Mouse (Mus musculus) thymus, adult 18-20 months (tissue): ENCODE data around the gene Pitpnm2.
A peak's percentile ranks its signal among the peaks of the same experiment; 100 is the strongest.
"Not testable (repeated sequence)": the region's sequence is repeated elsewhere in the genome, so short reads cannot be mapped to it uniquely, and the experiment has no call there.

Experiments
- DNase-seq, 2 experiments: peaks; one replicate each; pipeline ENCODE4 v3.0.0; 2022; ENCODE audit warnings: mixed read lengths in 2 of 2

Gene Pitpnm2

DNA sequence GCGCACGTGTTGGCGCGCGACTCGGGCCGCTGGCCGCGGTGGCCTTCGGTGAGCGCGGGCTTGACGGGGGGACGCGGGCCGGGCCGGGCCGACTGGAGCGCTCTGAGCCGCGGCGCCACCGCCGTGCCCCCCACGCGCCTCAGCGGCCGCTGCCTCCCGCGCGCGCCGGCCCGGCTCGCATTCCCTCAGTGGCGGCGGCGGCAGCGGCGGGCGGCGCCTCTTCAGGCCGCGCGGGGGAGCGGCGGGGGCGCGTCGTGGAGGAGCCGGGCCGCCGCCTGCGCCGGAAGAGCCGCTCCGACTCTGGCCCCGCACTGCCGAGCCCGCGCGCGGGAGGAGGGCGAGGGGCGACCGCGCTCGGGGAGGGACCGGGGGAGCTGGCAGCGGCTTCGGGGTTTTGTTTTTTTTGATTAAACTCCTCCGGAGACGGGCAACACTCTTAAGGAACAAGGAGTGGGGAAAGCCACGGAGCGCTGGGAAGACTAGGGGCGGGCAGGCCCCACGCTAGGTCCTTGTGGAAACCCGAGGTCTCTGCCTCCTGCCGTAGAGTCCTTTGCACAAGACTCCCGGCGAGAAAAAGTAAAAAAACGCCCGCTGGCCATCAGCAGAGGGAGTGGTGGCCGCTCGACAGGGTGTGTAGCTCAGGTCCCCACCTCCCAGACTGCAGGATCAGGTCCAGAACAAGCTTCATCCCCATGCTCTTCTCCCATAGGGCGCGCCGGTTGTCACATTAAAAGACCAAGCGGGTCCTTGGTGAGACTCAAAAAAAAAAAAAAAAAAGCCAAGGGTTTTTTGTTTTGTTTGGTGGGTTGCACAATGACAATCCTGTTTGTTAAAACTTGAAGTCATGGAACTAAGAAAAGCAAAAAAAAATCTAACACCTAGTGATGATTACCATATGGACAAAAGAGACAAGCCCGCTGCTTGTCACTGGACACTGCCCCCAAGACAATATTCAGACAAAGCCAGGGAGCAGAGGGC lies at the start of gene Pitpnm2:
Gene Pitpnm2, minus strand, starts transcription at position 147 of the 978 bp plus-strand sequence.
- DNase-seq: peak in 1 of 2 experiments; percentile 30

DNA sequence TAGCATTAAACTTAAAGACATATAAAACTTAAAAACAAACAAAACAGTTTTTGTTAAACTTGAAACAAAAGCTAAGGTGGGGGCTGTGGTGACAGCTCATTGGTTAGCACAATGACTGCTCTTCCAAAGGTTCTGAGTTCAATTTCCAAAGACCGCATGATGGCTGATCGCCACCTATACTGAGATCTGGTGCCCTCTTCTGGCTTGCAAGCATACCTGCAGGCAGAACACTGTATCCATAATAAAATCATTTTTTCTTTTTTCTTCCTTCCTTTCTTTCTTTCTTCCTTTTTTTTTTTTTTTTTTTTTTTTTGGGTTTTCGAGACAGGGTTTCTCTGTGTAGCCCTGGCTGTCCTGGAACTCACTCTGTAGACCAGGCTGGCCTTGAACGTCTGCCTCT lies 49.7 kb upstream of the Pitpnm2 start:
- not testable (repeated sequence) for DNase-seq

DNA sequence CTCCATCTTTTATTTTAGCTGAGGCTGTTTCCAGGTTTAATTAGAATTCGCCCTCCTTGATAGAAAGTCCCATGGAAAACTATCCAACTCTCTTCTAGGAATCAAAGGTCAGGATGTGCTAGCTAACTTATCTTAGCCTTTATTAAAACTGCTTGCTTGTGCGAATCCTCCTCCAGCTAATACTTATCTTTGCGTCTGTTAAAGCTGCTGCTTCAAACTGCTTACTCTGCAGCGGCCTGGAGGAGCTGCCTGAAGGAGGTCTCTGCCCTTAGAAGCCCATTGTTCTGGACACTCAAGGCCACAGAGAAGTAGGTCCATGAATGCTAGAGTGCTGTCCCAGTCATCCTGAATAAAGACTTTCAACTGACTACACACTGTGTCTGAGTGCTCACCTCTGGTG lies 46.9 kb upstream of the Pitpnm2 start:
- no peak for DNase-seq

DNA sequence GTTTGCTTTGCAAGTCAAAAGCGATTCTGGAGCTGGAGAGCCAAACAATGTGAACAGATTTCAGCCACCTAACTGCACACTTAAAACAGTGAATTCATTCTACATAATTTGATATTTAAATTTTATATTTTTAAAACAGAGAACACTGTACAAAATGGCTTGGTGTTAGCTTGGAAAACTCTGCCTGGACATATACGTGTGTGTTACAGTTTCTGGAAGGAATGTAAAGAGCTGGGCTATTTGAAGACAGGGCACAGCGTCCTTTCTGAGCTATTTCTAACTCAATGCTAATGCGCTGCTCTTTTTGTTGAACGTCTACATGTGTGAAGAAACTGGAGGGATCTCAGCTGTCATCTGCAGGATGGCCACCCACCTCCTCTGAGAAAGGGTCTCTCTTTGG lies 44.4 kb upstream of the Pitpnm2 start:
- no peak for DNase-seq

DNA sequence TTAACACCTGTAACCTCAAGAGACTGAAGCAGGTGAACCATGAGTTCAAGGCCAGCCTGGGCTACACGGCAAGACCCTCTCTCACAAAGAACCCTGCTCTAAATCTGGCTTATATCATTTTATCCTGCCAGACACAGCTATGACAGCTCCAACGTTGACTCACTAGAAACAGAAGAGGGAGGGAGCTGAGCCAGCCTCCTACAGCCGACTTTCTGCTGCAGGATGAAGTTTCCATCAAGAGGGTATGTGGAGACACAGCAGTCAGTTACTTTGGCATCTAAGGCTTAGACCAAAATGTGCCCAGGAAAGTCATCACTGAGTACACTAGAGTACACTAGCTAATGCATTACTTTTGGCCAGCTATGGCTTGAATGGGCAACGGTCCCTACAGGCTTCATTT lies 40.7 kb upstream of the Pitpnm2 start:
- no peak for DNase-seq

DNA sequence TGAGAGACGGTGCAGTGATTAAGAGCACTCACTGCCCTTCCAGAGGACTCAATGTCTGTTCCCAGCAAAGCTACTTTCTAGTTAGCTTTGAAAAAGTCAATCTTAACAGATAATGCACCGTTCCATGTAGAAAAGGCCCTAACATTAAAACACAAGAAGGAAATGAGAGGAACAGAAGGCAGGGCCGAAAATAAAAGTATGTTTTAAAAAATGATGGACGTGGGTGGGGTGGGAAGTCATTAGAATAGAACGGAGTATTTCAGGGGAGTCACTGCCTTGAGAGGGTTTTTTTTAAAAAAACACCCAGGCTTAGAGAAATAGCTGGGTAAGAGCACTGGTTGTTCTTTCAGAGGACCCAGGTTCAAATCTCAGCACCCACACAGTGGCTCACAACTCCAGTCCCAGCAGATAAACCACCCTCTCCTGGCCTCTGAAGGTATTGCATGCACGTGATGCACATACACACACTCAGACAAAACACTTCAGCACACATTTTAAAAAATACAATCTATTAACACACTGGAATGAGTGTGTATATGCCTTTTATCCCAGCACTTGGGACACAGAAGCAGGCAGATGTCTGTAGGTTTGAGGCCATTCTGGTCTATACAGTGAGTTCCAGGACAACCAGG lies 38.2 kb upstream of the Pitpnm2 start:
- no peak for DNase-seq

DNA sequence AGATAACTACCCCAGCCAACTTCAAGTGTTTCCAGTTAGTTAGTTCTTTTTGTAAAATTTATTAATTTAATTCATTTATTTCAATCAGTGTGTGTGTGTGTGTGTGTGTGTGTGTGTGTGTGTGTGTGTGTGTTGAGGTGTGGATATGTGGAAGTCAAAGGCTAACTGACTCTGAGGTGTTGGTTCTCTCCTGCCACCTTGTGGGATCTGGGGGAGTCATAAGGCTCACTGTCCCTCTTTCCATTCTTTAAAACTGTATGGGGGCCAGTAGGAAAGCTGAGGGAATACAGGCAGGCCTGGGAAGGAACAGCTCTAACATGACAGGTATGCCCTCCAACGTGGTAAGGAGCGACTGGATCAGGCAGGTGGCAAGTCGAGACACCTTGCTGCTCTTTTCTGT lies 34.8 kb upstream of the Pitpnm2 start:
- DNase-seq: no peak

DNA sequence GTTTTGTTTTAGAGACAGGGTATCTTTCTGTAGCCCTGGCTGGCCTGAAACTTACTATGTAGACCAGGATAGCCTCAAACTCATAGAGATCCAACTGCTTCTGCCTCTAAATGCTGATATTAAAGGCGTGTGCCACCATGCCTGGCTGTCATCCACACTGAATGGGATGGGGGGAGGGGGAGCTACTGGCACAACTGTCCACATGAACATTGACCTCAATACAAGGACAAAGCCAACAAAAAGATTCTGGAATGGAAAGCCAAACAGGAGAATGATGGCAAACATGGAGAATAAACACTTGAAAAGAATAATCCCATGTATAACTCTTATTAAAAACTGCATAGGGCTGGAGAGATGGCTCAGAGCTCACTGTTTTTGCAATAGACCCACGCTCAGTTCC lies 33.3 kb upstream of the Pitpnm2 start:
- no peak for DNase-seq

DNA sequence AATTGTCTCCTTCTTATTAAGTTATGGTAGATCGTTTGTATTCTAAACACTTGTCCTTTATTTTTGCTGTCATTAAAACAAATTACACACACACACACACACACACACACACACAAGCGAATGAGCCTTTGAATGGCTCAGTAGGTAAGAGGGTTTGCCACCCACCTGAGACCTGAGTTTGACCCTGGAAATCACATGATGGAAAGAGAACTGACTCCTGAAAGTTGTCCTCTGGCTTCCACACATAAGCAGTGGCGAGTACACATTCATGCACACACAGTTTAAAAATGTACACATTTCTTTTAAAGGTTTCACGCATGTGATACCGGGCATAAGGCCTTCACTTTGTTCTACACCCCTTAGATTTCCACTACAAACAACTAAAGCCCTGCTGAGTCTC lies 20.7 kb upstream of the Pitpnm2 start:
- no peak for DNase-seq

DNA sequence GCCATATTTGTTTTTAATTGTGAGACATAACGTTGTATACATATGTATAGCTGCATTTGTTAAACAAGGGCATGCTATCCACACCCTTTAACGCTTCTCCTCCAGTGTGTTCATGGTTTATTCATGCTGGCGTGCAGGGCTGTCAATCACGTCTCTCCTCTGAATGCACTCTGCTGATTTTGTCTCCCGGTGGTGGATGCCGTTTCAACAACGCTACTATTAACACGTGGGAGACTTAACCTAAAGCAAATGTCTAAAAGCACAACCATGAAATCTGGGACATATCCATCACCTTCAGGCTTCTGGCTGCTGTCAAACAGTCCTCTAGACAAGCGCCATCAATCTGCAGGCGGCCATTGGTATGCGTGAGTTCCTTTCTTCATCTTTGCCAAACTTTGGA lies 20.1 kb upstream of the Pitpnm2 start:
- DNase-seq: no peak

DNA sequence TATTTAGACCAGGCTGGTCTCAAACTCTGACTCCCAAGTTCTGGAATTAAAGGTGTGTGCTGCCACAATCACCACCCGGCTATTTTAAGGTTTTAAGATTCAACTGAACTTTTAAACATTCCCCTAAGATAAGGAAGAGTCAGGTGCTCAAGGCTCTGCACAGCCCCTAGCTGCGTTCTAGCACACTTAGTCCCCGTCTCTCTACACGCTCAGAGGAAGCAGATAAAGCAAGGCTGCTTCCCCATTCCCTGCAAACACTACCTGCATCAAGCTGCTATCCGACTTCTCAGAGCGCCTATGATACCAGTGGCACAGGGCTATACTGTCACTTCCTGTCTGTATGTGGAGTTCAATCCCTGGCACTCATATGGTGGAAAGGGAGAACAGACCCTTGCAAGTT lies 18.1 kb upstream of the Pitpnm2 start:
- DNase-seq: no peak

DNA sequence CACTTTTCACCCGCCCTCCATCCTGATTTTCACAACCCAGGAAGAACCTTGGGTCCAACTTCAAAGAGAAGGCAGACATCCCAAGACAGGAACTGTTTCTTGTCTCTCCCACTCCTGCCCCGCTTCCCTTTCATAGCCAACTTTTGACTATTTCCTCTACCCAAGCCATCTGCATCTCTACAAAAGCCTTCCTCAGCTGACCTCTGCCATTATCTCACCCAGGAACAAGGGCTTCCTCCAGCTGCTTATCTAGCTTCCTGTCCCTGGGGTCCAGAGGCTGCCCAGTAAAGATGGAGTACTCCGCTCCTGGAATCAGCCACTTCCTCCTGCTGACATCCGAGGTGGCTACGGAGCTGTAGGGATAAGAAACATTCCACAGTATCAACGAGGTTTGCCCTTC lies 17.3 kb upstream of the Pitpnm2 start:
- no peak for DNase-seq

DNA sequence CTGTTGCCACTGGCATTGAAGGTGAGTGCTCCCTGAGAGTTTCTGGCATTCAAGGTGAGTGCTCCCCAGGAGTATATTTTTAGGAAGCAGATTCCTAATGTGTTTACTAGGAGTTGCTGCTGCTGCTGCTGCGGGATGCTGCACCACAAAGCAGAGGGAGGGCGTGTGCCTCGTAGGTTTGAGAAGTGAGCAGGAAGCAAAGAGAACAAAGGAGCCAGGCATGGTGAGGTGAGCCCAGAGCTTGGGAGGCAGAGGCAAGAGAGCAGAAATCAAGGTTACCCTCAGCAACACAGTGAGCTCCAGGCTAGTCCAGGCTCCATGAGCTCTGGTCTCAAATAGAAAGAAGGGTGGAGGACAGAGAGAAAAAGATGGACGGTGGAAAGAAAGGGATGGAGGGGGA lies 13.7 kb upstream of the Pitpnm2 start:
- DNase-seq: no peak

DNA sequence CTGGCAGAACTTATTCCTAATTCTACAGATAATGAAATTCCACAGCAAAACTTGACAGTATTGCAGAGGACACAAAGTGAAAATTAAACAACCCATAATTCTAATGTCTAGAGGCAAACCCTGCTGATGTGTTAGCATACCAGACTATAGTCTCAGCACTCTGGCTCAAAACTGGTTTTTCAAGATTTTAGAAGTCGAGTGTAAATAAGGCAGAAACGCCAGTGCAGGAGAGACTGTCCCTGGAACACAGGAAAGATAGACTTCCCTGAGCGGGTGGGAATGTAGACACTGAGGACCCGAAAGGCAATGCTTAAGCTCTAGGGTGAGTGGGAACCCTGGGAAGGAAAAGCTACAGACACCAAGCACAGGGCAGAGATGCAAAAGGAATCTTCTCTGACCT lies 12.5 kb upstream of the Pitpnm2 start:
- no peak for DNase-seq

DNA sequence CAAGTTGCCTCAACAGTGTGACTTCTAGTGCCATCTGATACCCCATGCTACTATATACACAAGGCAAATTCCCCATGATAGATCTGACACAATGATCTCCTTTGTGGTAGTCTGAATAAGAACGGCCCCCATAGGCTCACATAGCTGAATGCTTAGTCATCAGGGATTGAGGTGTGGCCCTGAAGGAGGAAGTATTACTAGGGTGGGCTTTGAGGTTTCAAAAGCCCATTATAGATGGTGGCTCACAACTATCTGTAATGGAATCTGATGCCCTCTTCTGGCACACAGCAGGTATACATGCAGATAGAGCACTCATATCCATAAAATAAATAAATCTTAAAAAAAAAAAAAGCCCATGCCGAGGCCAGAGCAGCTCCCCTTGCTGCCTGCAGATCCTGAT lies 9.6 kb upstream of the Pitpnm2 start:
- no peak for DNase-seq

DNA sequence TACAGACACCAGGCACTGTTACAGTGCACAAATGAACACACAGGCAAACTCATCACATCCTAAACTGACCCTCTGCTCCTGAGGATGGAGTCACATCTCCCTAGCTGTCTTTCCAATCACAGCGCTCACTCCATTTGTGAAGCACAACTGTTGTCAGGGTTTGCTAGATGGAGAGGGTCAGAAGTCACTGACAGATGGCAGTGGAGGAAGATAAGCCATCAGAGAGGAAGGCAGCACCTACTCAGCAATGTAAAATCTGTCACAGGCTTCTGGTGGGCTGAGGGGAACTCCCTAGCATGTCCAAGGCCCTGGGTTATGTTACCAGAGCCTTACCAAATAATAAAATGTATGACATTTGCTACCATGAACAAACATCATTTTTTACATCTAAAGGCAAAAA lies 8.5 kb upstream of the Pitpnm2 start:
- DNase-seq: no peak

DNA sequence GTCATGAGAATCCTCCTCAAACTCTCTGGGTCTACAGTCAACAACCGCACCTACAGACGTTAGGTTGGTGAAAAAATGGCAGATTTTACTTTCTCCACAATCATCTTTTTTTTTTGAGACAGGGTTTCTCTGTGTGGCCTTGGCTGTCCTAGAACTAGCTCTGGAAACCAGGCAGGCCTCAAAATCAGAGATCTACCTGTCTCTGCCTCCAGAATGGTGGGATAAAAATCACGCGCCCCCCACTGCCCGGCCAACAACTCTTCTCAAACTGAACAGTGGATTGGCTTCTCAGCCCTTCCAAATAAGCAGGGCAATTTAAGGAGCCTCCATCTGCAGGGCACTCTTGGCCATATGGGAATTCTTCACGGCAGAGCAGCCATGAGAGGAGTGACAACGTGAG lies 5.6 kb upstream of the Pitpnm2 start:
- no peak for DNase-seq

DNA sequence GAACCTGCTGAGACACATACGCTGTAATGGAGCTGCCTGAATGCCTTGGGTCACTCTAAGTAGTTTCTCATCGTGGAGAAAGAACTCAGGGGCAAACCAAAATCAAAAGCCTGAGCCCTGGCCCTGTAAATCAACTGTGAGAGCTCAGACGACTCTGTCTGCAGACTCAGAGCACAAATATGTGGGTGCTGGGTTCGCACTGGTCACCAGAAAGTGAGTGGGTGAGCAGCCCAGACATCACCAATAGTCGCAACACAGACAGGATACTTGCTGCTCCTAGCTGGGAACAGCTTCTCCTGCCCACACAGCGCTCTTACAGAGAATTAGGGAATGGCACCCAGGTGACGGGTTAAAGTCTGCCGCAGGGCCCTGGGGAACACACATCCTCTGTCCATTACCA lies 4.0 kb upstream of the Pitpnm2 start:
- DNase-seq: no peak

DNA sequence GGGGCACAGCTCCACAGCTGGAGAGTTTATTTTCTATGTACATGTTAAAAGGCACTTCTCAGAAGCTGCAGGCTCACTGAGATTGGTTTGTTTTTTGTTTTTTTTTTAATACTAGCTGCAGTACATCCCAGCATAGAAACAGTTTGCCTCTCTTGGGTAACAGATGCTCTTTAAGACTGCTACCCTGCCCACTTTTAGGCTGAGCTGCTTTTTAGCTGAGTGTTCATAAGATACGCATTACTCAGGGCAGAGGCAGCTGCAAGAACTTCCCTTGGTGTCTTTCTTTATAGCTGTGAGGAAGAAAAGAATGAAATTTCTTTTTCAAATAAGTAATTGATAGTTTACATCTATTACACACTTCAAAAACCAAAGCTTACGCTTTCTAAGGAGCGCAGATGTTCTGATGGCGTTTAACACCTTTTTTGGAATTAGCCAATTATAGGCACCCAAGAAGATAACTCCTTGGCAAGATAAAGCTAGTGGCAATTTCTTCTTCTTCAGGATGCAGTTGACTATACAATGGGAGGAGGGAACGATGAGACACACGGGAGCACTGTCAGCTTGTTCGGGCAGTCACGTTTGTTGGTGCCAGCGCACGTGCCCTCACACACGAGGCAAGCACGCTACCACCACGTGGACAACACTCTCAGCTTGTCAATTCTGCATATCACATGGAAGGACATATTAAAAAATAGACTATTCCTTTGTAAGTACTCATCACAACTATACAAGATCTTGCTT lies 3.2 kb upstream of the Pitpnm2 start:
- DNase-seq: no peak

DNA sequence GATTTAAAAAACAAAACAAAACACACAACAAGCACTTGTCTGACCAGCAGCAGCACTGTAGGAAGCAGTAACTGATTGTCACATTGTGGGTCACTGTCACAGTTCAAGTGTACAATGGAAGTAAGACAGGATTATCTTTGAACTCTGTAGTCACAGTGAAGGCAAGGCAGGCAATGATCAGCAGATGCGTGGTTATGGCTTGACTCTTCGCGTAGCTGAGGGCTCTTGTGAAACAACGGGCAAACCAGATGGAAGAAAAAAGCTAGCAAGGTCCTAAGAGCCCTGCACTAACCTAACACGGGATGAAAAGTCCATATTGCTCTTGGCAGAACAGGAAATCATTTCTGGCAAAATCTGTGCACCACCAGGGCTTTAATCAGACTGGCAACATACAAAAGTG lies 1.5 kb upstream of the Pitpnm2 start:
- DNase-seq: no peak

DNA sequence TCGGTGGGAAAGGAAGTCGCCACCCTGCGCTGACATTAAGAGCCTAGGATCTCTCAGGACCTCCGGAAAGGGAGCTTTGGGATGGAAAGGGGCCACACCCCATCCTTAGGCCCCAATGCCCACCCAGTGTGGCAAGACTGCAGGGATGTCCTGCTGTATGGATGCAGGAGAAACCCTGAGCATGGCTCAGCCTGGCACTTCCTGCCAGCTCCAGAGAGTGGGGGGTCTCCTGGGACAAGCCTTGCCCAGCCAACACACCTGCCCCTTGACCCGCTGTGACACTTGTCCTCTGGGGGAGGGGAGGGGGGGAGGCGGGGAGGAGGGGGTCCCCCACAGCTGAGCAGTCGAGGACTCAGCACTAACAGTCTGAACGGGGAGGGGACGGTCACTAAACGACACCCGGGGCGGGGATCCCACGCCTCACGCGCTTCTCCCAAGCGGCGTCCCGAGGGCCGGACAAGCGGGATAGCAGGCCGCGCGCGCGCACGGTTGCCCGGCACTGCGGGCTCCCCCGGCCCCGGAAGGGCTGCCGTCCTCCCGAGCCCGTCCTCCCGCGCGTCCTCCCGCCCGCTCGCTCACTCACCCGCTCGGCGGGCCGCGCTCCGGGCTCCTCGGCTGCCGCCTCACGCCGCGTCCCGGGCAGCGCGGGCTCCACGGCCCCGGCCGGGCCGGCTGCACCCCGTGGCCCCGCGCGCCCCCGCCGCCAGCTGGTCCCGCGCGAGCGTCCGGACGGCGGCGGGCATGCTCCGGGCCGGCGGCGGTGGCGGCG lies 531 bp downstream of the Pitpnm2 start:
- DNase-seq: peak; percentile 34 to 53

DNA sequence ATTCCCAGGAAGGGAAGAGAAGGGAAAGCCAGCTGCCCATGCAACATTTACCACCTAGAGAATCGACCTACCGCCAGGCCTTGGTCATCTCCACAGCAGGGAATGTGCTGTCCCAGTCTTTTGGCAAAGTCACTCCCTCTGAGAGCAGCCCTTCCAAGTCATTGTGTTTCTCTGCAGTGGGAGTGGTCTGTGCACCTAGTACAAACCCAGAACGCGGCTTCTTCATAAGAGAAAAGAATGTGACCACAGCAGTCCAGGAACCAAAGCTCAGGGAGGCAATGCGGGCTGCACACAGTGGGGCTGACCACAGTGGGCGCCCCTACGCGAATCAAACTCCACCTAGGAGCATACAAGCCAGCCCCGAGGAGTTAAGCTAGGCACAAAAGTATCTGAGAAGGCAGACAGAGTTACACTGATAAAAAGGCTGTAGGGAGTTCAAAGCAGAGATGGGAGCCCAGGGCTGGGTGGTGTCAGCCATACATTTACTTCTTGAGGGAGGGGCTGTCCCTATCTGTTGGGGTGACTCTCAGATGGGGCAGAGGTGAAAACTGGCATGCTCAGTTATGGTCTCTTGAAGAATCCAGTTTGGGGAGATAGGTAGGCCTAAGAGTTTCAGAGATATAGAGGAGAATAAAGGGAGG lies 1.5 kb downstream of the Pitpnm2 start:
- DNase-seq: no peak
